Mouse (Mus musculus): ENCODE measurements around the gene Drd4.

GRCm38 (mm10) chr7:141293852-141294471, 2.2 kb downstream of the Drd4 start:
- TF ChIP-seq CTCF (conservative IDR thresholded peaks at IDR 0.05; ENCODE audit: low read length): no peak
- TF ChIP-seq NANOG (IDR thresholded peaks at IDR 0.05; ENCODE audit: borderline replicate concordance, low read length): no peak
- TF ChIP-seq POU5F1 (IDR thresholded peaks at IDR 0.05; ENCODE audit: borderline replicate concordance, low read length): no peak
